Mouse (Mus musculus): ENCODE results near the gene Rassf2.

DNA sequence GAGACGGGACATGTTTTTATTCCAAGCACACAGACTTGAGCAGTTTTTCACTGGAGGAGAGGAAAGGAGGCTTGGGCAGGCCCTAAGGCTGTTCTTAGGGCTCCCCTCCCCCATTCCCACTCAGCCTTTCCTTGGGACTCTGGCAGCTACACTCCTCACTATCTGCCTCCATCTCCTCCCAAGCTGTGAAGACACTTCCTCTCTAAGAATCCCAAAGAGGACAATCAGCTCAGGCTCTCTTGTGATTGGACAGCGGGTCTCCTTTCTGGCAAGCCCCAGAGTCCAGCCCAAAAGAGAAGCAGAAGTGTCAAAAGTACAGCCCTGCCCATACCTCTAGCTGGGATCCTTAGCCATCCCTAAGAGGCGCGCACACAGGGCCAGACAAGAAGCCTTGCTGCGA, 2.7 kb downstream of the Rassf2 start:
- TF ChIP-seq CTCF (IDR thresholded peaks at IDR 0.05; ENCODE audit: borderline replicate concordance, extremely low read depth, insufficient read depth, insufficient read length): no peak
- TF ChIP-seq POLR2A (IDR thresholded peaks at IDR 0.05; ENCODE audit: borderline replicate concordance, extremely low read depth, insufficient read depth, insufficient read length, poor library complexity, severe bottlenecking): no peak

Data from brain, embryonic 14.5 days (tissue).